12 mouse cellular contexts compared by ENCODE assay signal in genomic region chr10:74987698-74988470, GRCm38 (mm10). TPM values are rescaled to one million over a fixed set of nuclear protein-coding genes. Genes with fewer than 3 reads are reported as not detected.
A peak's percentile ranks its signal among the peaks of the same experiment; 100 is the strongest.
DNase-seq lines count a peak whose midpoint lies in the region; ATAC-seq and TF ChIP-seq lines count a peak whose summit lies in the region.
"Had no signal": no experiment of that assay in that cellular context is flagged by ENCODE, and none has a peak within 500 bp of the region (broad histone marks: within the 10 kb centered on the region; RNA-seq: fewer than 3 reads in every experiment).

No protein-coding gene starts in this region.

- H3K27me3 ChIP-seq in hindbrain, postnatal 0 days (ENCODE audit: insufficient read depth, low read length), result no peaks in the 10 kb centered on the region
- H3K27me3 ChIP-seq in hindbrain, embryonic 11.5 days (ENCODE audit: control insufficient read depth, insufficient read depth, low read length), result no peaks in the 10 kb centered on the region
- 0 out of 2 replicates have a peak, but pooled peaks cover 3% of the 10 kb centered on the region for H3K27me3 ChIP-seq in embryonic facial prominence, embryonic 12.5 days

- H3K36me3 ChIP-seq in hindbrain, postnatal 0 days (ENCODE audit: insufficient read depth, low read length), result peaks cover 16% of the 10 kb centered on the region; the same call in 1 of the 2 replicates
- H3K36me3 ChIP-seq in hindbrain, embryonic 11.5 days (ENCODE audit: control insufficient read depth, insufficient read depth, low read length), result no peaks in the 10 kb centered on the region
- 0 out of 2 replicates have a peak, but pooled peaks cover 6% of the 10 kb centered on the region for H3K36me3 ChIP-seq in embryonic facial prominence, embryonic 12.5 days

- peak; percentile 11 for DNase-seq in CD4-positive, CD25-positive, alpha-beta regulatory T cell, adult 2 months (ENCODE audit: low read depth, low spot score)
- DNase-seq in hindbrain, postnatal 0 days (ENCODE audit: low spot score), result no peak
- no peak for DNase-seq in hindbrain, embryonic 11.5 days (ENCODE audit: low spot score)
- no peak for DNase-seq in gastrocnemius, postnatal 4 days (ENCODE audit: low spot score in 2 of 2)
- DNase-seq: kidney, adult 8-10 months; spleen, adult 18-20 months had no signal

- no peak for ATAC-seq in CD4-positive, CD25-positive, alpha-beta regulatory T cell, adult 4 months
- ATAC-seq in hindbrain, postnatal 0 days, result peak; percentile 48; the same call in 1 of the 2 replicates
- no peak for ATAC-seq in hindbrain, embryonic 11.5 days (ENCODE audit: low FRiP score)
- ATAC-seq in embryonic facial prominence, embryonic 12.5 days (ENCODE audit: insufficient number of reproducible peaks, insufficient read depth, low FRiP score, low TSS enrichment), result 0 out of 2 replicates have a peak, but pooled peaks have one; percentile 23
- peak; percentile 32 for ATAC-seq in megakaryocyte, adult 5-6 weeks (ENCODE audit: poor library complexity, severe bottlenecking)
- ATAC-seq in inflammation-experienced regulatory T-cells, adult 6 months, result no peak

- 75% methylated on average over 14 of the region's 14 CpGs for WGBS in hindbrain, postnatal 0 days
- 84% methylated on average over 14 of the region's 14 CpGs for WGBS in hindbrain, embryonic 11.5 days
- 77% methylated on average over 13 of the region's 14 CpGs for WGBS in embryonic facial prominence, embryonic 12.5 days

- no peaks in the 10 kb centered on the region for H3K4me1 ChIP-seq in hindbrain, postnatal 0 days (ENCODE audit: insufficient read depth, low read length)
- no peaks in the 10 kb centered on the region for H3K4me1 ChIP-seq in hindbrain, embryonic 11.5 days (replicated peaks; ENCODE audit: control insufficient read depth, insufficient read depth, low read length)
- peaks cover 6% of the 10 kb centered on the region for H3K4me1 ChIP-seq in embryonic facial prominence, embryonic 12.5 days

- TF ChIP-seq CTCF in hindbrain, postnatal 0 days (IDR thresholded peaks at IDR 0.05; ENCODE audit: low read depth), result no peak

- no peak overlapping the region for H3K4me2 ChIP-seq in hindbrain, postnatal 0 days (ENCODE audit: low read depth, low read length)
- H3K4me2 ChIP-seq in hindbrain, embryonic 11.5 days (replicated peaks; ENCODE audit: low read depth, low read length), result no peak overlapping the region
- no peak overlapping the region for H3K4me2 ChIP-seq in embryonic facial prominence, embryonic 12.5 days (replicated peaks)

- H3K9me3 ChIP-seq in hindbrain, postnatal 0 days (ENCODE audit: low read length), result no peaks in the 10 kb centered on the region
- H3K9me3 ChIP-seq in hindbrain, embryonic 11.5 days (ENCODE audit: control insufficient read depth, low read length), result no peaks in the 10 kb centered on the region
- H3K9me3 ChIP-seq in embryonic facial prominence, embryonic 12.5 days, result no peaks in the 10 kb centered on the region

- H3K27ac ChIP-seq in hindbrain, postnatal 0 days, result no peak overlapping the region
- no peak overlapping the region for H3K27ac ChIP-seq in hindbrain, embryonic 11.5 days (ENCODE audit: low read depth, low read length)
- no peak overlapping the region for H3K27ac ChIP-seq in embryonic facial prominence, embryonic 12.5 days
- H3K27ac ChIP-seq: macrophage had no signal

- H3K4me3 ChIP-seq in hindbrain, postnatal 0 days (ENCODE audit: low read length), result no peak overlapping the region
- H3K4me3 ChIP-seq in hindbrain, embryonic 11.5 days (ENCODE audit: low read depth, low read length), result no peak overlapping the region
- no peak overlapping the region for H3K4me3 ChIP-seq in embryonic facial prominence, embryonic 12.5 days

- H3K9ac ChIP-seq in hindbrain, postnatal 0 days (replicated peaks; ENCODE audit: low read length), result no peak overlapping the region
- no peak overlapping the region for H3K9ac ChIP-seq in hindbrain, embryonic 11.5 days (ENCODE audit: low read depth, low read length)
- H3K9ac ChIP-seq in embryonic facial prominence, embryonic 12.5 days, result 0 out of 2 replicates have a peak overlapping the region, but pooled peaks have one; percentile 15

RNA-seq across cellular contexts. Expression of gene Gnaz, which starts 20.9 kb away (rescaled TPM):
- not detected for polyA plus RNA-seq in CD4-positive, CD25-positive, alpha-beta regulatory T cell, adult 4 months (2017; shearing (Covaris generic))
- total RNA-seq in hindbrain, postnatal 0 days (2014; rRNA removed), result 166 and 178 TPM in 2 replicates
- 88.3 and 99.9 TPM in 2 replicates for polyA plus RNA-seq in hindbrain, postnatal 0 days (2015; fragmentation: Nextera tagmentation; extraction: Ambion mirVana)
- polyA plus RNA-seq in hindbrain, embryonic 11.5 days (2014; fragmentation: Nextera tagmentation; extraction: Ambion mirVana), result 14.0 and 14.7 TPM in 2 replicates
- polyA plus RNA-seq in embryonic facial prominence, embryonic 12.5 days (2016; fragmentation: Nextera tagmentation; extraction: Ambion mirVana), result 5.2 and 6.0 TPM in 2 replicates
- 0.11 TPM in 1 of 2 replicates, not detected in the other for total RNA-seq in megakaryocyte, adult 5-6 weeks (2015)
- 0.18 TPM in 1 of 2 replicates, not detected in the other for total RNA-seq in megakaryocyte, adult 5-6 weeks (2017)
- total RNA-seq in gastrocnemius, postnatal 4 days (2021), result 1 to 10 TPM in 1 of 2 experiments, under 1 TPM in 1; 0.75 to 1.5 TPM
- polyA plus RNA-seq in inflammation-experienced regulatory T-cells, adult 6 months (2017; shearing (Covaris generic)), result not detected

RNA-seq across cellular contexts. Expression of gene Rsph14, which starts 44.5 kb away (rescaled TPM):
- not detected for polyA plus RNA-seq in CD4-positive, CD25-positive, alpha-beta regulatory T cell, adult 4 months (2017; shearing (Covaris generic))
- total RNA-seq in hindbrain, postnatal 0 days (2014; rRNA removed), result 1.7 TPM in 1 of 2 replicates, not detected in the other
- polyA plus RNA-seq in hindbrain, postnatal 0 days (2015; fragmentation: Nextera tagmentation; extraction: Ambion mirVana), result 0.43 and 0.46 TPM in 2 replicates
- 0.15 and 0.46 TPM in 2 replicates for polyA plus RNA-seq in hindbrain, embryonic 11.5 days (2014; fragmentation: Nextera tagmentation; extraction: Ambion mirVana)
- not detected in 2 replicates for polyA plus RNA-seq in embryonic facial prominence, embryonic 12.5 days (2016; fragmentation: Nextera tagmentation; extraction: Ambion mirVana)
- total RNA-seq in megakaryocyte, adult 5-6 weeks (2015), result not detected in 2 replicates
- not detected in 2 replicates for total RNA-seq in megakaryocyte, adult 5-6 weeks (2017)
- not detected for total RNA-seq in gastrocnemius, postnatal 4 days (2021)
- polyA plus RNA-seq in inflammation-experienced regulatory T-cells, adult 6 months (2017; shearing (Covaris generic)), result not detected
- total RNA-seq: neutrophil, adult 5-6 weeks had no signal
- polyA plus RNA-seq: macrophage had no signal

RNA-seq across cellular contexts. Expression of gene Rab36, which starts 49.0 kb away (rescaled TPM):
- polyA plus RNA-seq in CD4-positive, CD25-positive, alpha-beta regulatory T cell, adult 4 months (2017; shearing (Covaris generic)), result 1 to 10 TPM in 1 of 2 experiments, under 1 TPM in 1; 0.54 to 1.8 TPM
- total RNA-seq in hindbrain, postnatal 0 days (2014; rRNA removed), result 16.7 and 17.7 TPM in 2 replicates
- polyA plus RNA-seq in hindbrain, postnatal 0 days (2015; fragmentation: Nextera tagmentation; extraction: Ambion mirVana), result 25.3 TPM in 2 replicates
- 6.8 and 9.3 TPM in 2 replicates for polyA plus RNA-seq in hindbrain, embryonic 11.5 days (2014; fragmentation: Nextera tagmentation; extraction: Ambion mirVana)
- polyA plus RNA-seq in embryonic facial prominence, embryonic 12.5 days (2016; fragmentation: Nextera tagmentation; extraction: Ambion mirVana), result 13.2 and 15.3 TPM in 2 replicates
- total RNA-seq in megakaryocyte, adult 5-6 weeks (2015), result 7.6 and 7.7 TPM in 2 replicates
- total RNA-seq in megakaryocyte, adult 5-6 weeks (2017), result 2.0 and 2.9 TPM in 2 replicates
- total RNA-seq in gastrocnemius, postnatal 4 days (2021), result 1 to 10 TPM; 1.7 to 2.5 TPM
- polyA plus RNA-seq in inflammation-experienced regulatory T-cells, adult 6 months (2017; shearing (Covaris generic)), result 1 to 10 TPM in 1 of 3 experiments, under 1 TPM in 2; 0.51 to 1.3 (median 0.63) TPM

Comparison
In these comparisons a context has a peak if more than half of its experiments do, and no peak if none do; other contexts are left out.
1. ATAC-seq: peak in hindbrain, postnatal 0 days (single experiment), embryonic facial prominence, embryonic 12.5 days (single experiment) and megakaryocyte, adult 5-6 weeks (single experiment); none in CD4-positive, CD25-positive, alpha-beta regulatory T cell, adult 4 months (single experiment), hindbrain, embryonic 11.5 days (single experiment) and inflammation-experienced regulatory T-cells, adult 6 months (single experiment).